Mouse (Mus musculus) cerebellum, adult 2 months (tissue): ENCODE measurements around the gene Gm13088. TPM values are rescaled to one million over a fixed set of nuclear protein-coding genes. Genes with fewer than 3 reads are reported as not detected.
"Not testable (repeated sequence)": the region's sequence is repeated elsewhere in the genome, so short reads cannot be mapped to it uniquely, and the experiment has no call there.

Source experiments
- DNase-seq, 2 experiments: peaks; one replicate each; pipeline ENCODE4 v3.0.0; 2021
- H3K27ac ChIP-seq: fragments of 200-500 bp; 2 replicates; pipeline ENCODE4 v1.5.1; 2012; ENCODE audit warnings: low read length, control low read depth, inconsistent platforms; ENCODE audit not compliant: insufficient read depth
- H3K27me3 ChIP-seq: fragments of 200-500 bp; 2 replicates; pipeline ENCODE4 v1.6.1; 2012; ENCODE audit warnings: inconsistent platforms, mild to moderate bottlenecking, low read length, moderate library complexity; ENCODE audit not compliant: control insufficient read depth, insufficient read depth
- H3K4me1 ChIP-seq: fragments of 200-500 bp; 2 replicates; pipeline ENCODE4 v1.6.1; 2011; ENCODE audit warnings: low read length; ENCODE audit not compliant: control insufficient read depth, insufficient read depth
- H3K4me3 ChIP-seq: fragments of 200-500 bp; replicated peaks from 2 replicates; pipeline ENCODE3; 2011; ENCODE audit warnings: mild to moderate bottlenecking, low read depth, low read length, control low read depth; ENCODE audit not compliant: insufficient read depth
- CTCF ChIP-seq: fragments of 200-500 bp; IDR thresholded peaks from 2 replicates; pipeline ENCODE4 v1.5.1; 2011; ENCODE audit warnings: low read depth, mild to moderate bottlenecking, control low read depth, low read length, moderate library complexity, borderline replicate concordance; ENCODE audit not compliant: insufficient read depth
- POLR2A ChIP-seq: fragments of 200-500 bp; IDR thresholded peaks from 2 replicates; pipeline ENCODE4 v1.6.1; 2011; ENCODE audit warnings: low read length, control low read depth, borderline replicate concordance; ENCODE audit not compliant: insufficient read depth
- WGBS: fragments of 180-500 bp; shearing (Covaris S2); methylation state at CpG from one replicate; pipeline ENCODE4 v1.1.7; 2018; 5-methylcytosine and 5-hydroxymethylcytosine counted together
- polyA plus RNA-seq: library from polyadenylated mRNA; depleted of rRNA; stranded (reverse); fragments of >200 nt; gene quantifications from 2 replicates; pipeline ENCODE4 v1.2.3, GENCODE M21; 2012; rRNA removed

The Gm13088 gene
- polyA plus RNA-seq, result not detected in 2 replicates

GRCm38 (mm10) chr4:143657146-143657545 lies at the start of gene Gm13088:
Gene Gm13088, minus strand, starts transcription at chr4:143657246.
- not testable (repeated sequence) for H3K4me1 ChIP-seq, H3K27ac ChIP-seq, H3K27me3 ChIP-seq, H3K4me3 ChIP-seq, DNase-seq

GRCm38 (mm10) chr4:143702611-143703010 lies 45.6 kb upstream of the Gm13088 start, which contains the start of gene Gm13089:
Gene Gm13089, minus strand, starts transcription at chr4:143702711.
- TF ChIP-seq POLR2A (no peak), CTCF (no peak)
- 81% methylated on average over 2 of the region's 2 CpGs for WGBS
- no peak within 1 kb of the TSS for H3K4me3 ChIP-seq

GRCm38 (mm10) chr4:143618101-143618500 lies 38.9 kb downstream of the Gm13088 start:
- not testable (repeated sequence) for DNase-seq, H3K27me3 ChIP-seq, H3K27ac ChIP-seq, H3K4me3 ChIP-seq, H3K4me1 ChIP-seq
- 79% methylated on average over 4 of the region's 4 CpGs for WGBS

More at GRCm38 (mm10) chr4:143702611-143703010, 45.6 kb upstream of the Gm13088 start, which contains the start of gene Gm13089:
- H3K27me3 ChIP-seq, result no peaks in the 10 kb centered on the region
- no peaks in the 10 kb centered on the region for H3K4me1 ChIP-seq
- H3K27ac ChIP-seq, result no peak within 1 kb of the TSS
- no peak for DNase-seq

- H3K27ac ChIP-seq, H3K4me3 ChIP-seq, DNase-seq, H3K27me3 ChIP-seq, H3K4me1 ChIP-seq: not testable (repeated sequence)
These were observed 42.3 kb downstream of the Gm13088 start, which contains the start of gene Gm13083 for GRCm38 (mm10) chr4:143614703-143615102. Gene Gm13083, plus strand, starts transcription at chr4:143615003.

- H3K27ac ChIP-seq, H3K4me3 ChIP-seq, H3K27me3 ChIP-seq, DNase-seq, H3K4me1 ChIP-seq: not testable (repeated sequence)
- 81% methylated on average over 9 of the region's 9 CpGs for WGBS
These were observed 45.1 kb downstream of the Gm13088 start for GRCm38 (mm10) chr4:143611927-143612326.

Other genes starting within 250 kb of the Gm13088 start
- gene Pramef8, start 244.8 kb downstream of the Gm13088 start, polyA plus RNA-seq, result 13.2 and 14.0 TPM in 2 replicates
- not detected in 2 replicates for gene Oog4, start 206.9 kb downstream of the Gm13088 start, polyA plus RNA-seq
- gene Gm13043, start 145.9 kb downstream of the Gm13088 start, polyA plus RNA-seq, result not detected in 2 replicates
- not detected in 2 replicates for gene Gm13040, start 121.3 kb downstream of the Gm13088 start, polyA plus RNA-seq
- not detected in 2 replicates for gene BC080695, start 105.5 kb downstream of the Gm13088 start, polyA plus RNA-seq
- not detected in 2 replicates for gene Gm13057, start 105.5 kb downstream of the Gm13088 start, polyA plus RNA-seq
- gene Gm13083, start 42.2 kb downstream of the Gm13088 start, polyA plus RNA-seq, result not detected in 2 replicates
- not detected in 2 replicates for gene Gm13089, start 45.5 kb upstream of the Gm13088 start, polyA plus RNA-seq
- gene Gm13078, start 62.2 kb upstream of the Gm13088 start, polyA plus RNA-seq, result not detected in 2 replicates
- gene Gm13023, start 132.1 kb upstream of the Gm13088 start, polyA plus RNA-seq, result not detected in 2 replicates
- gene Gm13084, start 158.8 kb upstream of the Gm13088 start, polyA plus RNA-seq, result not detected in 2 replicates
- not detected in 2 replicates for gene Gm13103, start 189.3 kb upstream of the Gm13088 start, polyA plus RNA-seq
- not detected in 2 replicates for gene Pramef6, start 243.1 kb upstream of the Gm13088 start, polyA plus RNA-seq